Mouse (Mus musculus): ENCODE results near the gene Lyrm1.

Gene Lyrm1

GRCm38 (mm10) chr7:119895639-119896512 lies at the start of gene Lyrm1, which contains the start of gene Dcun1d3:
TSS of gene Lyrm1 (plus strand) at chr7:119895861.
TSS of gene Dcun1d3 (minus strand) at chr7:119896298.
- peak; percentile 94 to 98 for DNase-seq (ENCODE audit: low spot score in 2 of 2)

DNA sequence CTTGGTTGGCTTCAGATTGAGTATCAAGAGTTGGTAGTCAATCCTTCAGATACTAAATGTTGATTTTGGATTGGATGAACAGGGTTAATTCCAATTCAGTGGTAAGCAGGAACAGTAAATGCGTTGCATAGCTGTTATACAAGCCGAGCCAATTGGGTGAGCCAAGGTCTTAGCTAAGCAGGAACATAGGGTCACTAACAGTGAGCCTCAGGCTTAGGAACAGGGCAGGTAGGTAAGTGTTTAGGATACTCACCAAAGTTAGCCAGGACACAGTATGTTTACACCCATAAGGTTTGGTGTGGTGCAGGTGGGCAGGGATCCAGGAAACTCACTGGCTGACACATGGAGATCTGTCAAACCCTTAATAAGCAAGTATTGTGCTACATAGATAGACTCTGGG lies 48.3 kb upstream of the Lyrm1 start:
- DNase-seq (ENCODE audit: low spot score in 2 of 2), result no peak

DNA sequence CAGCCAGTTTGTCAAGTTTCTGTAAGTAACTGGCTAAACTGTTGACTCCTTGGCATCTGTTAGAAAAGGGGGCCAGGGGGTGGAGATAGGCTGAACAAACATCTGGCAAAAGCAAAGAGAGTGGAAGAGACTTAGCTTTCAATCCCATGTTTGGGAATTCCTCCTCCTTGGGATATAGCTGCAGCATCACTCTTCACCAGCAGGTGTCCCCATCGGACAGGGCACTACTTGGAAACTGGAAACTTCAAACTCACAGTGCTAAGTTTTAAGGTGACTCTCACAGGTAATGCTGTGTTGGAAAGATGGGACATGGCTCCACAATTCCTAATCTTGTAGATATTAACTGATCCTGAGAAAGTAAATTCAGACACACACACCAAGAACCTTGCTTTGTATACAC lies 46.6 kb upstream of the Lyrm1 start:
- peak; percentile 13 to 76 for DNase-seq (ENCODE audit: low spot score in 2 of 2)

- peak in 1 of 2 experiments; percentile 10 for DNase-seq (ENCODE audit: low spot score in 2 of 2)
Measured at GRCm38 (mm10) chr7:119850737-119851136, 44.9 kb upstream of the Lyrm1 start.

- no peak for DNase-seq (ENCODE audit: low spot score in 2 of 2)
Measured at GRCm38 (mm10) chr7:119852494-119852893, 43.2 kb upstream of the Lyrm1 start.

GRCm38 (mm10) chr7:119853186-119853585 lies 42.5 kb upstream of the Lyrm1 start:
- no peak for DNase-seq (ENCODE audit: low spot score in 2 of 2)

GRCm38 (mm10) chr7:119854362-119854761 lies 41.3 kb upstream of the Lyrm1 start:
- DNase-seq (ENCODE audit: low spot score in 2 of 2), result no peak

DNA sequence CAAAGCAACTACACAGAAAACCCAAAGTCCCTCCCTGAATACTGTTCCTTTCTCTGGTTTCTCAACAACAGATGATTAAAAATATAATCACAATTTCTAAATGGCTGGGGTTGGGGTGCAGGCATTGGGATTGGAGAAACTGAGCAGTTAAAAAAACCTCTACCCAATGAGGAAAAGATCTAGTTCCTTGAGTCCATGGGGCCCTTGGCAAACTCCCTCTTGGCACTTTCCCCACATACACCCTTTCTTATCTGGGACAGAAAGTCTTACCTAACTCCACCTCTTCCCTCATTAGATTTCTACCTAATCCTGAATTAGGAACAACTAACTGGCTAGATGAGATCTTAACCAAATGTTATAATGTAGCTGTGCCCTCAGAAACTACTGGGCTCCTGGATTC lies 40.6 kb upstream of the Lyrm1 start:
- no peak for DNase-seq (ENCODE audit: low spot score in 2 of 2)

DNA sequence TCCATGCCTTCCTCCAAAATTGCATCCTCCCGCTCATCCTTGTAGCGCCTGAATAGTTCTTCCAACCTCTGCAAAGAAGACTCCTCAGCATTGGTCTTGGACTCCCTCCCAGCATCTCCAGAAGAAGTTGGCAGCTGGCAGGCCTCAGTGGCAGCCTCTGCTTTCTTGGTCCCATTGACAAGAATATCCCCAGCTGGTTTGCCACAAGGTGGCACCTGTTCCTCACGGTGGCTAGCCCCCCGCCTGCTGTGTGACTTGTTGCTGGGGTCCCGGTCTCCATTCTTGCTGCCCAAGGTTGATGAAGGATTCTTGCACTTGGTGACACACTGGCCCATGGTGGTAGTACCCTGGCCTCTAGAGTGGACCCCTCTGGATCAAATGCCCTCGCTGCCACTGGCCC lies 36.2 kb upstream of the Lyrm1 start:
- no peak for DNase-seq (ENCODE audit: low spot score in 2 of 2)

DNA sequence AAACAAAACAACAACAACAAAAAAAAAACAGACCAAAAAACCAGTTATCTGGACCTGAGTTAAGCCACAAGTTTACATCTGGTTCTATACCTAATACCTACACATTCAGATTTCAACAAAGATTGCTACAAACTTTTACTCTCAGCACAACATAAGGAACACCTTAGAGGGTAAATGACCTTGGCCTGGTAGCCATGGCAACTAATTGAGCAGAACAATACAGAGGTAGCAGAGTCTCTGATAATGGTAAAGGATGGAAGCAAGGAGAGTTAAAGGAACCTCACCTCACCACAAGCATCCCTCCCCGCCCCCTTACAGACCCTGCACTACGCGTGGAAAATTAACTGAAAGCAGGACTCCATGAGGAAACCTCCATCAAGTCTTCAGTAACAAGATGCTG lies 35.5 kb upstream of the Lyrm1 start:
- DNase-seq (ENCODE audit: low spot score in 2 of 2), result no peak

- no peak for DNase-seq (ENCODE audit: low spot score in 2 of 2)
Measured at GRCm38 (mm10) chr7:119860554-119860953, 35.1 kb upstream of the Lyrm1 start.

DNA sequence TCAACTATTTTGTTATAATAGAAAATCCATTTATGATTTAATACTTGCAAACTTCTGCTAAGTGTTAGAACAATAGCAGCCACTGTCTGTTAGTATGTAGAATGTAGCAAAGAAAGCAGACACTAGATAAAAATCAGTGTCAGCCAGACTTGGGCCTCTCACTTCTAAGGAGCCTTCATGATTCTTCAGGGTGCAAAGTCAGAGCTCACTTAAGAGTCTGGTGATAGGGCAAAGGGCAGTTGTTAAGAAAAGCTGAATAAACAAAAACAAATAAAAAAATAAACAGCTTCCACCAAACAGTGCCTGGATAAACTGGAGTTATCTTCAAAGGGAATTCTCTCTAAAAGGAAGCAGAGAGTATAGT lies 34.7 kb upstream of the Lyrm1 start:
- no peak for DNase-seq (ENCODE audit: low spot score in 2 of 2)

DNA sequence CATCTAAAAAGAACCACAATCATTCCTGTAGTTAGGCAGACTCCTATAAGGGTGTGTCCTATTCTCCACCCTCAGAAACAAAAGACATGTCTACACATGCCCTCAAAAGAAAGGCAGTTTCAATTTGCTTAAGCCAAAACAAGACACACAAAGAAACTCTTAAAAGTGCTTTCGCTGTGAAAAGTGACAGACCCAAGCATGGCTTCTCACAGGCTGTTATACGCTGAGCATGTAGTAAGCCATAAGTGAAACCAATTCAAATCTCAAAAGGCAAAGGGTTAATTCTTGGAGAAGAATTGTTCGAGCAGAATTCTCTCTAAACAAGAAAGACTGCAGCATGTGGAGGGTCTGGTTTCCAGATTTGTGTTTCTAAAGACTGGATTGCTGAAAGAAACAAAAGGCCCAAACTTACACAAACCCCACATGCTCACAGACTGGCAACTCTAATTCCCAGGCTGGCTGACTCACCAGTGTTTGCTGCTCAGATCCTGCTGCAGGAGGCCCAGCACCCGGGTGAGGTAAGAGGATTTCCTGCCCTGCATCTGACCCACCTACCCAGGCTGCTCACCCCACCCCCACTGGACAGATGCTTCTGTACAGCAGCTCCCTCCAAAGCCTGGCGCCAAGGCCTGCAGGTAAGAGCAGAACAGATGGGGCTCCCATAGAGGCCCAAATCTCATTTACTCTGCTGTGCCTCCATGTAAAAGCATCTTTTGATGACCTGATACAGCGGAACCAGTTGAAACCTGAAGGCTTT lies 34.1 kb upstream of the Lyrm1 start:
- DNase-seq (ENCODE audit: low spot score in 2 of 2), result peak in 1 of 2 experiments; percentile 44

DNA sequence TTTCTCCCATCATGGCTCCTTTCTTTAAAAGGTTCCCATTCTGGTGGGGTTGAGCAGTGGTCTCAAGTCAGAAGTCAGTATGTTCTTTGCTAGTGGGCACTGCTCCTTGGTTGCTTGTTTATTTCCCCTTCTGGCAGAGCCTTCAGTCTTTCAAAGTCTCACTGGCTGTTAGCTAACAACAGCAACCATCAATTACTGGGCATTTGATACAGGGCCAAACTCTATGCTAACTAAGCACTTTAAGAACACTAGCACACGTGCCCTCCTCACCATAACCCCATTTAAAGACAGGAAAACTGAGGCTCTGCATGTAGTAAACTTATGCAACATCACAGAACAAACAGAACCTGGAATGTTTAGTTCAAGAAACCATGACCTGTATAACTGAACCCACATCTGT lies 33.5 kb upstream of the Lyrm1 start:
- no peak for DNase-seq (ENCODE audit: low spot score in 2 of 2)

DNA sequence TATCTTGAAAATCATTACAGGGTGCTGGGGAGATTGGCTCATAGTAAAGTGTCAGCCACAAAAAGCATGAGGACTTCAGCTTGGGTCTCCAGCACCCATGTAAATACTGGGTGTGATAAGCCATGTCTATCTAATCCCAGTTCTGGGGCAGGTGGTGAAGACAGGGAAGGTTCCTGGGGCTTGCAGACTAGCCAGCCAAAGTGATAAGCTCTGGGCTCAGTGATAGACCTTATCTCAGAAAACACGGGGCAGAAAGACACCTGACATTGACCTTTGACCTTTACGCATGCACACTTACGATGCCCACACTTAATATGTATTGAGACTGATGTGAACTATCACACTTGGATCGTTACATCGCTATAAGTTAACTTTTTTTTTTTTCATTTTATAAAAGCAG lies 31.2 kb upstream of the Lyrm1 start:
- DNase-seq (ENCODE audit: low spot score in 2 of 2), result no peak

GRCm38 (mm10) chr7:119866136-119866535 lies 29.5 kb upstream of the Lyrm1 start:
- no peak for DNase-seq (ENCODE audit: low spot score in 2 of 2)

- DNase-seq (ENCODE audit: low spot score in 2 of 2), result no peak
Measured at GRCm38 (mm10) chr7:119872204-119872603, 23.5 kb upstream of the Lyrm1 start.

DNA sequence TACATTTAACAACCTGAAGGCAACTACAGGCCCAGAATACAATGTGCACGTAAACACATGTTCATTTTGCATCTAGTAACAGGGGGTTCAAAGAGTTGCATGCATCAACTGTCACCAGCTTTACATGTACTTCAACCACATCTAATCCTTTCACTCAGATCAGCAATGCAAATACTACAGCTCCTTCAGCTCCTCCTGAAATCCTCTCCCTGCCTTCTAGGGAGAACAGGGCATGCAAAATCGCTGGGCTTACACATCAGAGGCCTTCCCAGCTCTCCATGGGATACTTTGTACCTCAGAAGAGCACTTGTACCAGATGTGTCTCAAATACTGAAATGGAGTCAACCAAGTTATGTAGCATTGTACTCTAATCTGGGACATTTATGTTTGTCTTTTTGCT lies 22.6 kb upstream of the Lyrm1 start:
- DNase-seq (ENCODE audit: low spot score in 2 of 2), result no peak

DNA sequence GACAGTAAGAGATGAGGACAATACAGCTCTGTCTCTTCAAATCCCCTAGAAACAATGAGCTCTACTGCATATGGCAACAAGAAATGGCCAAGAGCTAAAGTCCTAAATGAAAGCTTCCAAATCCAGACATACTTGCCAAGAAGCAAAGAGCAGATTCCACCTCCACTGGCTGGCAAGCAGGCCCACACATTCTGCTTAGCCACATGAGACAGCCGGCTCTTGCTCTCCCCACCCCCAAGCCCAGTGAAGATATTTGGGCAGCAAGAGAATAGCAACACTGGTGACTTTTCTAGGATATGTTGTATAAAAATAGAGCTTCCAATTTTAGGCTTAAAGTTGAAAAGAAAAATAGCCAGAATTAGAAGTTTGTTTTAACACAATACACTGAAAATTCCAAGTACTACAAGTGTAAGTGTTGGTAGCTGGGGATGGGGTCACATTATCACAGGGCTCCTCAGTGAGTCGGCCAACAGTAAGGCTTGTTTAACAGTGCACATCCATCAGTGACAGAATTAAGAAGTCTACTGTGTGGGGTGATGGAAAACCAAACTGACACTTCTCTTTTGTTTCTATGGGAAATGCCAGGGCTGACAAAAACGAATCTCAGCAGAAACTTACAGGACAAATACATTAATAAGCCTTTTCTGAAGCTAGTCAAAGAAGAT lies 19.8 kb upstream of the Lyrm1 start:
- DNase-seq (ENCODE audit: low spot score in 2 of 2), result peak; percentile 61 to 73

DNA sequence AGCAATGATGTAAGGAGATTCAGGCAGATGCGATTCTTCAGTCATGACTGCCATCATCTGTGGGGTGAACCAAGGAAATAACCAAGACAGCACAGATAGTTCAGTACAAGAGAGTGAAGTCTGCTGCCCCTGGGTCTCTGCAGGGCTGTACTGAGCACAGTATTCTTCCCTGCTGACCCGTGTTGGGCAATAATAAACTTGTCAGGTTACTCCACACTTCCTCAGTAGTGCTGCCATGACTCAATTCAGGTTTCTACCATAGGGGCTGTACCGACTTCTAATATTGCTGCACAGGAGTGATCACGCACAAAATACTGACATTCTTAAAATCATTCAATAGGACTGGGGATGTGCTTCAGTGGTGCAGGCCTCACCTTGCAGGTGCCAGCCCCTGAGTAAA lies 16.5 kb upstream of the Lyrm1 start:
- no peak for DNase-seq (ENCODE audit: low spot score in 2 of 2)

- no peak for DNase-seq (ENCODE audit: low spot score in 2 of 2)
Measured at GRCm38 (mm10) chr7:119880345-119880744, 15.3 kb upstream of the Lyrm1 start.

DNA sequence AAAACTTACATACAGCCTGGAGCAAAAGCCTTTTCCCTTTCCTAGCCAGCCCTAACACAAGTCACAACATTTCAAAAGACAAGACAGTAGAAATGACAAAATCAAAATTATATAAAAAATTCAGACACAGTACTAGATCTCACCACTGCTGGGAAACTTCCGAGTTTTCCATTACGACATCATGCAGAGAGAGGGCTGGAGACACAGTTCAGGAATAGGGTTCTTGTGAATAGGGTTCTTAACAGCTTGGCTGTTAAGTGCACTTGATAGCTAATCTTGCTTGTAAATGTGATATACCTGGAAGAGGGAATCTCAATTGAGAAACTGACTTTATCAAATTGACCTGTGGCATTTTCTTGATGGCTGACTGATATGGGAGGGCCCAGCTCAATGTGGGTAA lies 14.4 kb upstream of the Lyrm1 start:
- no peak for DNase-seq (ENCODE audit: low spot score in 2 of 2)

DNA sequence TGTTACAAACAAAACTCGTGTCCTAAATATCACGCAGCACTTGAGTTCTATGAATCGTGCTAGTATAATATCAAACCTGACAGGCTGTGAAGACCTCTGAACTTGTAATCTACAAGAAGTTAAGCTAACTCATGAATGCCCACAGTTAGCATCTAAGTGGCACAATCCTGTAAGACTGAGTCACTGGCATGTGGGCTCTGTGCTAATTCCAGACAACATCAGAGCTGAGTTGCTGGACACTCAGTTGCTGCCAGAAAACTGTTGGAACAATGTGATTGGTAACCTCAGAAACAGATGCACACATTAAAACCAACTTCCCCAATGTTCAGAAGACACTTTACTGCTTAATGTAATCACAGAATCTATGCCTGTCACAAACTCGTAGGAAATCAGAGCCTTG lies 7.8 kb upstream of the Lyrm1 start:
- DNase-seq (ENCODE audit: low spot score in 2 of 2), result no peak

Data from left cerebral cortex, adult 9 months (tissue).